8 mouse cellular contexts compared by ENCODE assay signal in the genomic region with DNA sequence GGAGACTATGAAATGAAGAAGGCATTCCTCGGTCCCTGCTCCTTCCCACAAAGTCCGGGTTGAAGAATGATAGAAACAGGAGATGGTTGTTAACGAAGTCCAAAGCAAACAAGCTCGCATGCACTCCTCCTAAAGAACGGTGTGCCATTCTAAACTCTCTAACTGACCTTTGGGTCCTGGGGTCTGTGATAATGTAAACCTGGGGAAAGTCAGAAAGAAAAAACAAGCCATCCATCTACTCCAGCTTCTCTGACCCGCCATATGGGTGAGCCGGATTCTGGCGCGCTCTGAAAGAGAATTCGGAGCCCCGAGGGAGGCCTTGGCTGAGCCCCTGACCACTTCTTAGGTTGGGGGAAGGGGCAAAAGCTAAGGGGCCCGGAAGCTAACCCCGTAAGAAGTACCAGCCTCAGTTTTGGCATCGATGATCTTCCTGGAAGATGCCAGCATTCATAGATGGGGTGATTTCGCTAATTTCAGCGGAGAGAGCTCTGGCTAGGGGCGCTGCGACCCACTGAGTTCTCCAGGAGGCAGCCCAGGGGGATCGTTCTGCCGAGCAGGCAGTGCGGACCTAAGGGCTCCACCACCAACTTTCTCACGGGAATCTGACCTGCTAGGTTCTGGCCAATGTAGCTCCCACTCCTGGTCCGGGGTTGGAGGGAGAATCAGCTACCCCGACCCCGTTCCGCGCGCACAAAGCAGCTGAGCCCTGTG. TPM values are rescaled to one million over a fixed set of nuclear protein-coding genes. Genes with fewer than 3 reads are reported as not detected.
DNase-seq lines count a peak whose midpoint lies in the region; ATAC-seq and TF ChIP-seq lines count a peak whose summit lies in the region.

No protein-coding gene starts in this region.

- TF ChIP-seq CTCF in intestine, postnatal 0 days (IDR thresholded peaks at IDR 0.05; ENCODE audit: low read depth): no peak

- H3K4me1 ChIP-seq in heart, embryonic 10.5 days: peaks cover 17% of the 10 kb centered on the region; the same call in 1 of the 2 replicates
- peaks cover 38% of the 10 kb centered on the region for H3K4me1 ChIP-seq in forebrain, embryonic 10.5 days
- H3K4me1 ChIP-seq in intestine, postnatal 0 days (replicated peaks; ENCODE audit: control insufficient read depth, insufficient read depth, low read length): 0 out of 2 replicates have a peak, but pooled peaks cover 2% of the 10 kb centered on the region
- peaks cover 11% of the 10 kb centered on the region; the same call in 1 of the 2 replicates for H3K4me1 ChIP-seq in neural tube, embryonic 14.5 days (ENCODE audit: control insufficient read depth, insufficient read depth, low read length)

- H3K4me2 ChIP-seq in intestine, postnatal 0 days (replicated peaks; ENCODE audit: low read depth): peak overlapping the region; percentile 96
- H3K4me2 ChIP-seq in neural tube, embryonic 14.5 days (ENCODE audit: low read depth, low read length): peak overlapping the region; percentile 98

- no peaks in the 10 kb centered on the region for H3K27me3 ChIP-seq in heart, embryonic 10.5 days (ENCODE audit: insufficient read depth, poor library complexity, severe bottlenecking)
- peaks cover 30% of the 10 kb centered on the region for H3K27me3 ChIP-seq in forebrain, embryonic 10.5 days (ENCODE audit: poor library complexity, severe bottlenecking)
- no peaks in the 10 kb centered on the region for H3K27me3 ChIP-seq in intestine, postnatal 0 days (replicated peaks; ENCODE audit: control insufficient read depth, insufficient read depth, low read length)
- 0 out of 2 replicates have a peak, but pooled peaks cover 3% of the 10 kb centered on the region for H3K27me3 ChIP-seq in neural tube, embryonic 14.5 days (ENCODE audit: control insufficient read depth, insufficient read depth, low read length)

- peak overlapping the region; percentile 94 for H3K27ac ChIP-seq in heart, embryonic 10.5 days
- H3K27ac ChIP-seq in forebrain, embryonic 10.5 days: peak overlapping the region; percentile 96
- peak overlapping the region; percentile 85 for H3K27ac ChIP-seq in intestine, postnatal 0 days (ENCODE audit: low read depth, low read length)
- no peak overlapping the region for H3K27ac ChIP-seq in neural tube, embryonic 14.5 days (ENCODE audit: low read depth, low read length)

- WGBS in heart, embryonic 10.5 days: under 1% methylated on average over 28 of the region's 28 CpGs
- under 1% methylated on average over 28 of the region's 28 CpGs for WGBS in forebrain, embryonic 10.5 days
- WGBS in intestine, postnatal 0 days: 1% methylated on average over 27 of the region's 28 CpGs
- WGBS in neural tube, embryonic 14.5 days: under 1% methylated on average over 28 of the region's 28 CpGs

- peak overlapping the region; percentile 55 for H3K9ac ChIP-seq in intestine, postnatal 0 days (ENCODE audit: low read depth, low read length)
- H3K9ac ChIP-seq in neural tube, embryonic 14.5 days (replicated peaks; ENCODE audit: low read depth, low read length): peak overlapping the region; percentile 72

- no peaks in the 10 kb centered on the region for H3K36me3 ChIP-seq in heart, embryonic 10.5 days
- no peaks in the 10 kb centered on the region for H3K36me3 ChIP-seq in forebrain, embryonic 10.5 days (replicated peaks)
- H3K36me3 ChIP-seq in intestine, postnatal 0 days (ENCODE audit: control insufficient read depth, insufficient read depth): no peaks in the 10 kb centered on the region
- H3K36me3 ChIP-seq in neural tube, embryonic 14.5 days (ENCODE audit: control insufficient read depth, insufficient read depth, low read length): no peaks in the 10 kb centered on the region

- peak overlapping the region; percentile 87 for H3K4me3 ChIP-seq in heart, embryonic 10.5 days
- H3K4me3 ChIP-seq in forebrain, embryonic 10.5 days: peak overlapping the region; percentile 81
- peak overlapping the region; percentile 61 for H3K4me3 ChIP-seq in intestine, postnatal 0 days (ENCODE audit: low read depth, low read length)
- peak overlapping the region; percentile 73 for H3K4me3 ChIP-seq in neural tube, embryonic 14.5 days (ENCODE audit: low read depth, low read length)

- no peak for ATAC-seq in intestine, postnatal 0 days
- ATAC-seq in neural tube, embryonic 14.5 days (ENCODE audit: low read depth): peak; percentile 22

- H3K9me3 ChIP-seq in heart, embryonic 10.5 days: no peaks in the 10 kb centered on the region
- H3K9me3 ChIP-seq in forebrain, embryonic 10.5 days: no peaks in the 10 kb centered on the region
- H3K9me3 ChIP-seq in intestine, postnatal 0 days (ENCODE audit: control insufficient read depth): no peaks in the 10 kb centered on the region
- no peaks in the 10 kb centered on the region for H3K9me3 ChIP-seq in neural tube, embryonic 14.5 days (ENCODE audit: control insufficient read depth, low read length)

- no peak for DNase-seq in heart, embryonic 10.5 days (ENCODE audit: low spot score)
- no peak for DNase-seq in heart, postnatal 14 days
- DNase-seq in ES-CJ7 (ENCODE audit: low read depth, low spot score): peak; percentile 22
- peak; percentile 53 for DNase-seq in forebrain, embryonic 10.5 days (ENCODE audit: extremely low spot score, low spot score)
- DNase-seq in thymus, postnatal 10 days (ENCODE audit: low spot score in 2 of 2): no peak
- DNase-seq in thymus, postnatal 25 days: no peak

- intact Hi-C loops in heart, postnatal 14 days (cut with DNase I): loop anchor here (2.0 to 5.0 kb wide), 3 partner anchors 61 to 225 kb away; no protein-coding TSS in a partner anchor

RNA-seq across cellular contexts. Expression of a gene that starts 1.0 kb away (rescaled TPM):
- polyA plus RNA-seq in heart, embryonic 10.5 days (2016; fragmentation: Nextera tagmentation; extraction: Ambion mirVana): 11.0 and 15.6 TPM in 2 replicates
- total RNA-seq in heart, postnatal 14 days (2021): 10 to 100 TPM; 15.8 to 16.5 TPM
- polyA plus RNA-seq in forebrain, embryonic 10.5 days (2016; fragmentation: Nextera tagmentation; extraction: Ambion mirVana): 15.2 and 15.9 TPM in 2 replicates
- 9.2 and 14.7 TPM in 2 replicates for polyA plus RNA-seq in intestine, postnatal 0 days (2015; fragmentation: Nextera tagmentation; extraction: Ambion mirVana)
- 19.4 and 23.7 TPM in 2 replicates for polyA plus RNA-seq in neural tube, embryonic 14.5 days (2014; fragmentation: Nextera tagmentation; extraction: Ambion mirVana)

Comparison
In these comparisons a context has a peak if more than half of its experiments do, and no peak if none do; other contexts are left out.
1. DNase-seq: peak in ES-CJ7 (single experiment) and forebrain, embryonic 10.5 days (single experiment); none in heart, embryonic 10.5 days (single experiment), heart, postnatal 14 days (0 of 2), thymus, postnatal 10 days (0 of 2) and thymus, postnatal 25 days (single experiment).
2. Peak in every context shown above with its lines, with median percentiles within 50 percentile points of each other: H3K4me3 ChIP-seq.